Mouse (Mus musculus) forebrain, embryonic 14.5 days (tissue): ENCODE results near the gene Gm20388. TPM values are rescaled to one million over a fixed set of nuclear protein-coding genes. Genes with fewer than 3 reads are reported as not detected.

Experiments
- ATAC-seq: fragments of 200-750 bp; cut with Nextera tagmentation; 2 replicates; pipeline ENCODE4 v1.8.0; 2017; ENCODE audit warnings: mild to moderate bottlenecking, moderate library complexity
- DNase-seq: peaks from one replicate; pipeline ENCODE4 v3.0.0-alpha.2; 2015; ENCODE audit warnings: low spot score
- H3K27ac ChIP-seq: fragments of 300-500 bp; sonication (generic); 2 replicates; pipeline ENCODE4 v1.5.1; 2014; ENCODE audit warnings: low read depth, mild to moderate bottlenecking, control low read depth, low read length, moderate library complexity
- H3K27me3 ChIP-seq: fragments of 300-500 bp; sonication (generic); replicated peaks from 2 replicates; pipeline ENCODE4 v1.6.1; 2014; ENCODE audit warnings: low read length, control low read depth, mixed read lengths; ENCODE audit not compliant: control insufficient read depth, insufficient read depth
- H3K36me3 ChIP-seq: fragments of 300-500 bp; sonication (generic); 2 replicates; pipeline ENCODE4 v1.6.1; 2014; ENCODE audit warnings: low read length, control low read depth; ENCODE audit not compliant: control insufficient read depth, insufficient read depth
- H3K4me1 ChIP-seq: fragments of 300-500 bp; sonication (generic); 2 replicates; pipeline ENCODE4 v1.6.1; 2014; ENCODE audit warnings: antibody characterized with exemption, low read length, control low read depth; ENCODE audit not compliant: control insufficient read depth, insufficient read depth
- H3K4me2 ChIP-seq: fragments of 300-500 bp; sonication (generic); 2 replicates; pipeline ENCODE4 v1.6.1; 2014; ENCODE audit warnings: mild to moderate bottlenecking, control low read depth, low read length
- H3K4me3 ChIP-seq: fragments of 300-500 bp; sonication (generic); 2 replicates; pipeline ENCODE4 v1.5.1; 2014; ENCODE audit warnings: low read depth, low read length, control low read depth
- H3K9ac ChIP-seq: fragments of 300-500 bp; sonication (generic); 2 replicates; pipeline ENCODE4 v1.6.1; 2014; ENCODE audit warnings: mild to moderate bottlenecking, low read length, control low read depth, moderate library complexity
- H3K9me3 ChIP-seq: fragments of 300-500 bp; sonication (generic); replicated peaks from 2 replicates; pipeline ENCODE4 v1.6.1; 2016; ENCODE audit warnings: low read length, control low read depth, mixed read lengths; ENCODE audit not compliant: control insufficient read depth
- WGBS: fragments of 180-500 bp; shearing (Covaris S2); extraction: QIAGEN DNeasy Blood & Tissue Kit; methylation state at CpG from one replicate; pipeline ENCODE4 v1.1.7; 2014; 5-methylcytosine and 5-hydroxymethylcytosine counted together
- polyA plus RNA-seq: library from polyadenylated mRNA; unstranded; fragments of >200 nt; fragmentation: Nextera tagmentation; extraction: Ambion mirVana; gene quantifications from 2 replicates; pipeline ENCODE4 v1.2.1, GENCODE M21; 2014

The Gm20388 gene
- polyA plus RNA-seq, 1 experiment from 2014 or later: 7.4 TPM

- no peak overlapping the region for H3K9ac ChIP-seq
- H3K27ac ChIP-seq: no peak overlapping the region
- no peak overlapping the region for H3K4me3 ChIP-seq
- H3K27me3 ChIP-seq: no peaks in the 10 kb centered on the region
- ATAC-seq (no peak), DNase-seq (no peak)
- WGBS: 69% methylated on average over 5 of the region's 5 CpGs
- no peaks in the 10 kb centered on the region for H3K4me1 ChIP-seq
- no peaks in the 10 kb centered on the region for H3K36me3 ChIP-seq
- H3K9me3 ChIP-seq: no peaks in the 10 kb centered on the region
- no peak overlapping the region for H3K4me2 ChIP-seq
Observed at GRCm38 (mm10) chr8:122160165-122160564, 2249.5 kb downstream of the Gm20388 start.

GRCm38 (mm10) chr8:122162992-122163391 is 2252.4 kb downstream of the Gm20388 start:
- WGBS: 35% methylated on average over 8 of the region's 8 CpGs
- Histone ChIP-seq H3K9me3 (no peaks in the 10 kb centered on the region), H3K4me2 (no peak overlapping the region), H3K27ac (no peak overlapping the region), H3K4me1 (no peaks in the 10 kb centered on the region), H3K9ac (no peak overlapping the region), H3K4me3 (no peak overlapping the region), H3K27me3 (no peaks in the 10 kb centered on the region), H3K36me3 (no peaks in the 10 kb centered on the region)
- DNase-seq (peak; percentile 52), ATAC-seq (no peak)

GRCm38 (mm10) chr8:122167204-122167860 is 2256.7 kb downstream of the Gm20388 start:
- WGBS: 82% methylated on average over 14 of the region's 14 CpGs
- no peak overlapping the region for H3K4me2 ChIP-seq
- H3K9me3 ChIP-seq: no peaks in the 10 kb centered on the region
- H3K9ac ChIP-seq: no peak overlapping the region
- DNase-seq (no peak), ATAC-seq (no peak)
- H3K36me3 ChIP-seq: no peaks in the 10 kb centered on the region
- no peaks in the 10 kb centered on the region for H3K27me3 ChIP-seq
- H3K4me3 ChIP-seq: no peak overlapping the region
- no peak overlapping the region for H3K27ac ChIP-seq
- H3K4me1 ChIP-seq: no peaks in the 10 kb centered on the region

GRCm38 (mm10) chr8:122169446-122169845 is 2258.8 kb downstream of the Gm20388 start:
- Histone ChIP-seq H3K4me3 (no peak overlapping the region), H3K9me3 (no peaks in the 10 kb centered on the region), H3K36me3 (no peaks in the 10 kb centered on the region), H3K4me1 (no peaks in the 10 kb centered on the region), H3K9ac (no peak overlapping the region), H3K4me2 (no peak overlapping the region), H3K27me3 (no peaks in the 10 kb centered on the region), H3K27ac (no peak overlapping the region)
- DNase-seq (no peak), ATAC-seq (no peak)
- WGBS: 97% methylated on average over 2 of the region's 2 CpGs

GRCm38 (mm10) chr8:122171823-122172222 is 2261.2 kb downstream of the Gm20388 start:
- DNase-seq: no peak
- H3K27me3 ChIP-seq: no peaks in the 10 kb centered on the region
- H3K9me3 ChIP-seq: no peaks in the 10 kb centered on the region
- no peak overlapping the region for H3K4me2 ChIP-seq
- no peak for ATAC-seq
- no peak overlapping the region for H3K9ac ChIP-seq
- no peaks in the 10 kb centered on the region for H3K4me1 ChIP-seq
- H3K36me3 ChIP-seq: no peaks in the 10 kb centered on the region
- no peak overlapping the region for H3K4me3 ChIP-seq
- 90% methylated on average over 4 of the region's 4 CpGs for WGBS
- H3K27ac ChIP-seq: no peak overlapping the region

GRCm38 (mm10) chr8:122174133-122174930 is 2263.7 kb downstream of the Gm20388 start:
- H3K27ac ChIP-seq: no peak overlapping the region
- H3K36me3 ChIP-seq: no peaks in the 10 kb centered on the region
- no peaks in the 10 kb centered on the region for H3K27me3 ChIP-seq
- H3K4me1 ChIP-seq: no peaks in the 10 kb centered on the region
- H3K9me3 ChIP-seq: no peaks in the 10 kb centered on the region
- ATAC-seq (no peak), DNase-seq (no peak)
- H3K4me3 ChIP-seq: no peak overlapping the region
- H3K4me2 ChIP-seq: no peak overlapping the region
- WGBS: 45% methylated on average over 10 of the region's 10 CpGs
- no peak overlapping the region for H3K9ac ChIP-seq

- no peak overlapping the region for H3K27ac ChIP-seq
- H3K4me3 ChIP-seq: no peak overlapping the region
- WGBS: 74% methylated on average over 4 of the region's 4 CpGs
- H3K9me3 ChIP-seq: no peaks in the 10 kb centered on the region
- H3K4me2 ChIP-seq: no peak overlapping the region
- no peaks in the 10 kb centered on the region for H3K27me3 ChIP-seq
- no peak overlapping the region for H3K9ac ChIP-seq
- H3K4me1 ChIP-seq: no peaks in the 10 kb centered on the region
- H3K36me3 ChIP-seq: no peaks in the 10 kb centered on the region
- ATAC-seq (no peak), DNase-seq (no peak)
Observed at GRCm38 (mm10) chr8:122178392-122178890, 2267.8 kb downstream of the Gm20388 start.

GRCm38 (mm10) chr8:122179354-122179753 is 2268.7 kb downstream of the Gm20388 start:
- Histone ChIP-seq H3K4me3 (no peak overlapping the region), H3K36me3 (no peaks in the 10 kb centered on the region), H3K4me1 (no peaks in the 10 kb centered on the region), H3K4me2 (no peak overlapping the region), H3K27ac (no peak overlapping the region), H3K9me3 (no peaks in the 10 kb centered on the region), H3K9ac (no peak overlapping the region), H3K27me3 (no peaks in the 10 kb centered on the region)
- WGBS: 83% methylated on average over 7 of the region's 7 CpGs
- ATAC-seq: no peak
- DNase-seq: no peak

- Histone ChIP-seq H3K4me2 (no peak overlapping the region), H3K27ac (no peak overlapping the region), H3K36me3 (no peaks in the 10 kb centered on the region), H3K27me3 (no peaks in the 10 kb centered on the region), H3K9me3 (no peaks in the 10 kb centered on the region), H3K9ac (no peak overlapping the region), H3K4me3 (no peak overlapping the region), H3K4me1 (no peaks in the 10 kb centered on the region)
- DNase-seq: no peak
- 91% methylated on average over 9 of the region's 9 CpGs for WGBS
- no peak for ATAC-seq
Observed at GRCm38 (mm10) chr8:122180116-122180515, 2269.5 kb downstream of the Gm20388 start.
